Mouse (Mus musculus): ENCODE results near the gene Ring1.

GRCm38 (mm10) chr17:34029890-34030595 lies 5.6 kb upstream of the Ring1 start:
- TF ChIP-seq POLR2A (IDR thresholded peaks at IDR 0.05; ENCODE audit: insufficient read depth, low read length), result no peak
- no peak for TF ChIP-seq CTCF (IDR thresholded peaks at IDR 0.05; ENCODE audit: low read depth, low read length)
- no peak for TF ChIP-seq EP300 (IDR thresholded peaks at IDR 0.05; ENCODE audit: insufficient read depth, low read depth, low read length)
